Mouse (Mus musculus) olfactory bulb, adult 2 months (tissue): Measurements from ENCODE around the gene Acacb. TPM values are rescaled to one million over a fixed set of nuclear protein-coding genes. Genes with fewer than 3 reads are reported as not detected.

Experiments
- H3K27ac ChIP-seq: fragments of 200-500 bp; 2 replicates; pipeline ENCODE4 v1.5.1; 2012; ENCODE audit warnings: low read depth, low read length; ENCODE audit not compliant: insufficient read depth
- H3K4me1 ChIP-seq: fragments of 200-500 bp; 2 replicates; pipeline ENCODE4 v1.6.1; 2012; ENCODE audit warnings: low read length; ENCODE audit not compliant: control insufficient read depth, insufficient read depth
- H3K4me3 ChIP-seq: fragments of 200-500 bp; 2 replicates; pipeline ENCODE4 v1.5.1; 2012; ENCODE audit warnings: mild to moderate bottlenecking, low read depth, low read length, moderate library complexity; ENCODE audit not compliant: insufficient read depth
- CTCF ChIP-seq: fragments of 200-500 bp; IDR thresholded peaks from 2 replicates; pipeline ENCODE4 v1.5.1; 2012; ENCODE audit warnings: low read depth, mild to moderate bottlenecking, low read length, moderate library complexity; ENCODE audit not compliant: insufficient read depth
- POLR2A ChIP-seq: fragments of 200-500 bp; IDR thresholded peaks from 2 replicates; pipeline ENCODE4 v1.6.1; 2012; ENCODE audit warnings: mild to moderate bottlenecking, low read depth, low read length, moderate library complexity; ENCODE audit not compliant: insufficient read depth
- WGBS: fragments of 180-500 bp; shearing (Covaris S2); methylation state at CpG from one replicate; pipeline ENCODE4 v1.1.7; 2018; 5-methylcytosine and 5-hydroxymethylcytosine counted together
- polyA plus RNA-seq: library from polyadenylated mRNA; stranded (reverse); fragments of >200 nt; gene quantifications from 2 replicates; pipeline ENCODE4 v1.2.4, GENCODE M21; 2012; ENCODE audit warnings: low replicate concordance; ENCODE audit not compliant: missing spikeins, insufficient read depth, insufficient read length

Gene Acacb
- polyA plus RNA-seq, 1 experiment: not detected

GRCm38 (mm10) chr5:114116586-114116985, 29.7 kb upstream of the Acacb start:
- H3K27ac ChIP-seq: no peak overlapping the region
- TF ChIP-seq POLR2A (no peak), CTCF (no peak)
- H3K4me3 ChIP-seq: no peak overlapping the region
- 85% methylated on average over 7 of the region's 7 CpGs for WGBS
- H3K4me1 ChIP-seq: no peaks in the 10 kb centered on the region

- Histone ChIP-seq H3K27ac (no peak overlapping the region), H3K4me3 (no peak overlapping the region), H3K4me1 (no peaks in the 10 kb centered on the region)
- TF ChIP-seq CTCF (no peak), POLR2A (no peak)
- 78% methylated on average over 4 of the region's 4 CpGs for WGBS
Observed at GRCm38 (mm10) chr5:114119806-114120205, 26.5 kb upstream of the Acacb start.

GRCm38 (mm10) chr5:114126008-114126407, 20.3 kb upstream of the Acacb start:
- TF ChIP-seq CTCF: no peak
- no peak for TF ChIP-seq POLR2A
- 91% methylated on average over 3 of the region's 3 CpGs for WGBS
- Histone ChIP-seq H3K4me1 (peaks cover 11% of the 10 kb centered on the region; the same call in 1 of the 2 replicates), H3K4me3 (no peak overlapping the region), H3K27ac (no peak overlapping the region)

- Histone ChIP-seq H3K4me1 (peaks cover 15% of the 10 kb centered on the region; the same call in 1 of the 2 replicates), H3K27ac (no peak overlapping the region), H3K4me3 (no peak overlapping the region)
- no peak for TF ChIP-seq POLR2A
- no peak for TF ChIP-seq CTCF
- WGBS: 79% methylated on average over 7 of the region's 7 CpGs
Observed at GRCm38 (mm10) chr5:114126499-114127244, 19.7 kb upstream of the Acacb start.

- H3K4me1 ChIP-seq: peaks cover 19% of the 10 kb centered on the region; the same call in 1 of the 2 replicates
- H3K4me3 ChIP-seq: peak within 1 kb of the TSS; percentile 73
- H3K27ac ChIP-seq: 0 out of 2 replicates have a peak within 1 kb of the TSS, but pooled peaks have one; percentile 16
- TF ChIP-seq CTCF: peak; percentile 99
- TF ChIP-seq POLR2A: peak; percentile 69
- WGBS: under 1% methylated on average over 69 of the region's 69 CpGs
Observed at GRCm38 (mm10) chr5:114127374-114128349, 18.7 kb upstream of the Acacb start, which contains the start of gene Alkbh2. Gene Alkbh2 (minus strand): TSS chr5:114128218.

- H3K4me1 ChIP-seq: peaks cover 28% of the 10 kb centered on the region
- TF ChIP-seq POLR2A (no peak), CTCF (no peak)
- 84% methylated on average over 15 of the region's 15 CpGs for WGBS
- H3K4me3 ChIP-seq: no peak overlapping the region
- no peak overlapping the region for H3K27ac ChIP-seq
Observed at GRCm38 (mm10) chr5:114129550-114130210, 16.7 kb upstream of the Acacb start.

GRCm38 (mm10) chr5:114130211-114130605, 16.1 kb upstream of the Acacb start, which contains the start of gene Ung:
Gene Ung (plus strand): TSS chr5:114130386.
- under 1% methylated on average over 29 of the region's 29 CpGs for WGBS

More at GRCm38 (mm10) chr5:114130211-114130605, 16.1 kb upstream of the Acacb start, which contains the start of gene Ung:
- H3K27ac ChIP-seq: no peak within 1 kb of the TSS
- H3K4me1 ChIP-seq: peaks cover 28% of the 10 kb centered on the region
- TF ChIP-seq POLR2A (no peak), CTCF (no peak)
- H3K4me3 ChIP-seq: peak within 1 kb of the TSS; percentile 97
